Mouse (Mus musculus) mouse trophoblast stem cell (cell line): ENCODE results near the gene Slc6a3.

Experiments used
- in situ Hi-C, 2 experiments: fragments of 300-500 bp; cut with MseI, MboI; formaldehyde crosslinking; loops; 2 replicates in 1 of 2; 3 replicates in 1 of 2; pipeline ENCODE4 v1.15.1; 2025

Gene Slc6a3

GRCm38 (mm10) chr13:73536403-73536821 lies at the start of gene Slc6a3:
Slc6a3 (plus strand) TSS chr13:73536747.
- in situ Hi-C loops: no loop called here

- in situ Hi-C loops: no loop called here
These were observed 48.4 kb upstream of the Slc6a3 start for GRCm38 (mm10) chr13:73488105-73488504.

GRCm38 (mm10) chr13:73488707-73489106 lies 47.8 kb upstream of the Slc6a3 start:
- in situ Hi-C loops: no loop called here

GRCm38 (mm10) chr13:73489986-73490385 lies 46.6 kb upstream of the Slc6a3 start:
- in situ Hi-C loops: no loop called here

GRCm38 (mm10) chr13:73490564-73491170 lies 45.9 kb upstream of the Slc6a3 start:
- in situ Hi-C loops: no loop called here

- in situ Hi-C loops: no loop called here
These were observed 43.4 kb upstream of the Slc6a3 start for GRCm38 (mm10) chr13:73493183-73493582.

- in situ Hi-C loops: no loop called here
These were observed 42.0 kb upstream of the Slc6a3 start for GRCm38 (mm10) chr13:73494528-73494927.

GRCm38 (mm10) chr13:73496137-73496536 lies 40.4 kb upstream of the Slc6a3 start:
- in situ Hi-C loops: no loop called here

GRCm38 (mm10) chr13:73499893-73500604 lies 36.5 kb upstream of the Slc6a3 start:
- in situ Hi-C loops: loop anchor here in 1 of 2 experiments (5.0 kb wide), 1 partner anchor 73 kb away; no protein-coding TSS in a partner anchor

GRCm38 (mm10) chr13:73502719-73503118 lies 33.8 kb upstream of the Slc6a3 start:
- in situ Hi-C loops: loop anchor here in 1 of 2 experiments (5.0 kb wide), 1 partner anchor 75 kb away; no protein-coding TSS in a partner anchor

- in situ Hi-C loops: loop anchor here in 1 of 2 experiments (5.0 kb wide), 1 partner anchor 79 kb away; no protein-coding TSS in a partner anchor
These were observed 30.7 kb upstream of the Slc6a3 start for GRCm38 (mm10) chr13:73505686-73506467.

GRCm38 (mm10) chr13:73508817-73509550 lies 27.6 kb upstream of the Slc6a3 start:
- in situ Hi-C loops: loop anchor here in 1 of 2 experiments (5.0 kb wide), 1 partner anchor 82 kb away; no protein-coding TSS in a partner anchor

- in situ Hi-C loops: loop anchor here (5.0 kb wide), 2 partner anchors 83 to 112 kb away; no protein-coding TSS in a partner anchor
These were observed 26.7 kb upstream of the Slc6a3 start for GRCm38 (mm10) chr13:73509869-73510268.

GRCm38 (mm10) chr13:73512776-73513673 lies 23.5 kb upstream of the Slc6a3 start:
- in situ Hi-C loops: loop anchor here in 1 of 2 experiments (5.0 kb wide), 1 partner anchor 109 kb away; no protein-coding TSS in a partner anchor

- in situ Hi-C loops: no loop called here
These were observed 19.7 kb upstream of the Slc6a3 start for GRCm38 (mm10) chr13:73516886-73517285.

GRCm38 (mm10) chr13:73533716-73534115 lies 2.8 kb upstream of the Slc6a3 start:
- in situ Hi-C loops: no loop called here

GRCm38 (mm10) chr13:73535287-73535686 lies 1.3 kb upstream of the Slc6a3 start:
- in situ Hi-C loops: no loop called here

GRCm38 (mm10) chr13:73536824-73537223 lies 277 bp downstream of the Slc6a3 start:
- in situ Hi-C loops: no loop called here

GRCm38 (mm10) chr13:73564201-73564600 lies 27.7 kb downstream of the Slc6a3 start:
- in situ Hi-C loops: no loop called here

GRCm38 (mm10) chr13:73575051-73575450 lies 38.5 kb downstream of the Slc6a3 start:
- in situ Hi-C loops: no loop called here
